Mouse (Mus musculus): ENCODE measurements at regions not wholly inside any gene's neighbourhood (a gene's known extent, or its start where the extent isn't known, plus 50 kb on each side); places are given as distances from the start of the nearest gene placed in this dataset.

DNA sequence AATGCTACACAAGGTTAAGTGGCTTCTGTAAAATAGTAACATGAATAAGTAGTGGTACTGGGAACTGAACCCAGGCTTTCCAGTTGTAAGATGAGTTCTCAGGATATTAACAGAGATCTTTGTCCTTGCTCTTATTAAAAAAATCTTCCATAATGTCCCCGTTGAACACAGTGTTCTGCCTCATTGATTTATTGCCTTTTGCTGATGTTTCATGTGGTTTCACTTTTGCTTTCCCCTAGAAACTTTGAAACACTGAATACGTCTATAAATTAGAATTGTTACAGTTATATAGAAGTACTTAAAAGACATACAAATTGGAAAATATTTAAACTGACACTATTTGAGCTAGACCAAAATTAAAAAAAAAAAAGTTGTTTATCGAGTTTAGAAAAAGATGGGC is 166.8 kb upstream of the Epha7 start:
- DNase-seq (ENCODE audit: low spot score in 2 of 2), result no peak

- no peak for DNase-seq (ENCODE audit: low spot score in 2 of 2)
Measured at GRCm38 (mm10) chr4:28659478-28659877, 153.5 kb upstream of the Epha7 start.

DNA sequence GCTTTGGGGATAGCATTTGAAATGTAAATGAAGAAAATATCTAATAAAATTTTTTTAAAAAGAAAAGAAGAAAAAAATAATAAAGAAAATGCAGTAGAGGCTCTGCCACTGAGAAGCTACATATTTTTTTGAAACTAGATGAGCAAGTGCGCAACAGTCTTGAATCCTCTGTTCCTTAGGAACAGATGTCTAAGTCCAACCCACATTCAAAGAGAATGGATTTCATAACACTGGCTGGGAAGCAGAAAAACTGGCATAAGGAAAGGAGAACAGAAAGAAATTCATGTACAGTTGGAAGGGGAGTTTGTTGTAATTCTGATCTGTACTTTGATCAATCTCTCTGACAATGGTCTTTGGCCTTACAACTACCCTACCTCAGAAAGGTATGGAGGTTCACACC is 114.8 kb upstream of the Epha7 start:
- no peak for DNase-seq (ENCODE audit: low spot score in 2 of 2)

GRCm38 (mm10) chr4:28700481-28700880 is 112.5 kb upstream of the Epha7 start:
- peak; percentile 6 to 22 for DNase-seq (ENCODE audit: low spot score in 2 of 2)

DNA sequence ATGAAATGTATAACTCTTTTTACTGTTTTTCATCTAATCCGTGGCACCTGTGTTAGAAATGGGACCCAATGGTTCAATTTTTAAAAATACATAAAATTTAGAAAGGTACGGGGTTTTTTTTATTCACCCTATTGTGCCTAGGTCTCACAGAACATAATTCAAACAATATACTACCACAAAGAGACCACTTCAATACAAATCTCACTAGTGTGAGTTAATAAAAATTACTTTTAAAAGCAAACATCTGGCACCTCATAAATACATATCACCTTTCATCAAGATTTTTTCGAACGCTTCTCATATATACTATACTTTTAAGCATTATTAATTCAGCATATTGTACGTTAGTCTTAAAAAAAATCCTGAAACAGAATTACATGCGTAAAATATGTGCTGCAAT is 109.6 kb upstream of the Epha7 start:
- DNase-seq (ENCODE audit: low spot score in 2 of 2), result no peak

Measured in frontal cortex, postnatal 10 days (tissue).